Mouse (Mus musculus) liver, embryonic 16.5 days (tissue): Measurements from ENCODE around the gene Tgfbr3. TPM values are rescaled to one million over a fixed set of nuclear protein-coding genes. Genes with fewer than 3 reads are reported as not detected.
A peak's percentile ranks its signal among the peaks of the same experiment; 100 is the strongest.

ENCODE experiments used
- ATAC-seq: fragments of 200-750 bp; cut with Nextera tagmentation; 2 replicates; pipeline ENCODE4 v1.8.0; 2017; ENCODE audit warnings: low read depth, mild to moderate bottlenecking, moderate number of reproducible peaks, moderate library complexity
- H3K27ac ChIP-seq: fragments of 300-500 bp; sonication (generic); 2 replicates; pipeline ENCODE4 v1.5.1; 2014; ENCODE audit warnings: mild to moderate bottlenecking, low read length
- H3K27me3 ChIP-seq: fragments of 300-500 bp; sonication (generic); 2 replicates; pipeline ENCODE4 v1.6.1; 2014; ENCODE audit warnings: low read depth, low read length, mixed read lengths; ENCODE audit not compliant: control insufficient read depth, insufficient read depth
- H3K36me3 ChIP-seq: fragments of 300-500 bp; sonication (generic); 2 replicates; pipeline ENCODE4 v1.6.1; 2014; ENCODE audit warnings: mild to moderate bottlenecking; ENCODE audit not compliant: control insufficient read depth, insufficient read depth
- H3K4me1 ChIP-seq: fragments of 300-500 bp; sonication (generic); 2 replicates; pipeline ENCODE4 v1.6.1; 2014; ENCODE audit warnings: low read depth, low read length, mixed read lengths; ENCODE audit not compliant: control insufficient read depth
- H3K4me2 ChIP-seq: fragments of 300-500 bp; sonication (generic); 2 replicates; pipeline ENCODE4 v1.6.1; 2014; ENCODE audit warnings: low read depth, low read length, mixed read lengths
- H3K4me3 ChIP-seq: fragments of 300-500 bp; sonication (generic); 2 replicates; pipeline ENCODE4 v1.5.1; 2014; ENCODE audit warnings: low read depth, mild to moderate bottlenecking, low read length
- H3K9ac ChIP-seq: fragments of 300-500 bp; sonication (generic); 2 replicates; pipeline ENCODE4 v1.6.1; 2014; ENCODE audit warnings: low read depth, low read length
- H3K9me3 ChIP-seq: fragments of 300-500 bp; sonication (generic); replicated peaks from 2 replicates; pipeline ENCODE4 v1.6.1; 2016; ENCODE audit warnings: low read length; ENCODE audit not compliant: control insufficient read depth
- WGBS: fragments of 180-500 bp; shearing (Covaris S2); extraction: QIAGEN DNeasy Blood & Tissue Kit; methylation state at CpG from one replicate; pipeline ENCODE4 v1.1.7; 2014; ENCODE audit not compliant: insufficient replicate concordance; 5-methylcytosine and 5-hydroxymethylcytosine counted together
- polyA plus RNA-seq: library from polyadenylated mRNA; unstranded; fragments of >200 nt; fragmentation: Nextera tagmentation; extraction: Ambion mirVana; gene quantifications from 2 replicates; pipeline ENCODE4 v1.2.1, GENCODE M21; 2015

Tgfbr3 gene
- polyA plus RNA-seq, 1 experiment from 2014 or later, result 6.8 TPM

- 56% methylated on average over 9 of the region's 9 CpGs for WGBS
- Histone ChIP-seq H3K36me3 (no peaks in the 10 kb centered on the region), H3K9ac (no peak overlapping the region), H3K27me3 (no peaks in the 10 kb centered on the region), H3K4me1 (peaks cover 34% of the 10 kb centered on the region), H3K4me2 (no peak overlapping the region), H3K4me3 (no peak overlapping the region), H3K27ac (peak overlapping the region; percentile 41; the same call in 1 of the 2 replicates), H3K9me3 (no peaks in the 10 kb centered on the region)
- peak; percentile 26; the same call in 1 of the 2 replicates for ATAC-seq
These were observed 66.4 kb downstream of the Tgfbr3 start for GRCm38 (mm10) chr5:107223029-107223428.

- H3K9me3 ChIP-seq, result no peaks in the 10 kb centered on the region
- ATAC-seq, result no peak
- peaks cover 36% of the 10 kb centered on the region for H3K4me1 ChIP-seq
- no peaks in the 10 kb centered on the region for H3K27me3 ChIP-seq
- H3K27ac ChIP-seq, result 0 out of 2 replicates have a peak overlapping the region, but pooled peaks have one; percentile 41
- H3K9ac ChIP-seq, result no peak overlapping the region
- H3K36me3 ChIP-seq, result no peaks in the 10 kb centered on the region
- no peak overlapping the region for H3K4me3 ChIP-seq
- WGBS, result 79% methylated on average over 1 of the region's 1 CpGs
- H3K4me2 ChIP-seq, result no peak overlapping the region
These were observed 66.8 kb downstream of the Tgfbr3 start for GRCm38 (mm10) chr5:107222670-107223005.

DNA sequence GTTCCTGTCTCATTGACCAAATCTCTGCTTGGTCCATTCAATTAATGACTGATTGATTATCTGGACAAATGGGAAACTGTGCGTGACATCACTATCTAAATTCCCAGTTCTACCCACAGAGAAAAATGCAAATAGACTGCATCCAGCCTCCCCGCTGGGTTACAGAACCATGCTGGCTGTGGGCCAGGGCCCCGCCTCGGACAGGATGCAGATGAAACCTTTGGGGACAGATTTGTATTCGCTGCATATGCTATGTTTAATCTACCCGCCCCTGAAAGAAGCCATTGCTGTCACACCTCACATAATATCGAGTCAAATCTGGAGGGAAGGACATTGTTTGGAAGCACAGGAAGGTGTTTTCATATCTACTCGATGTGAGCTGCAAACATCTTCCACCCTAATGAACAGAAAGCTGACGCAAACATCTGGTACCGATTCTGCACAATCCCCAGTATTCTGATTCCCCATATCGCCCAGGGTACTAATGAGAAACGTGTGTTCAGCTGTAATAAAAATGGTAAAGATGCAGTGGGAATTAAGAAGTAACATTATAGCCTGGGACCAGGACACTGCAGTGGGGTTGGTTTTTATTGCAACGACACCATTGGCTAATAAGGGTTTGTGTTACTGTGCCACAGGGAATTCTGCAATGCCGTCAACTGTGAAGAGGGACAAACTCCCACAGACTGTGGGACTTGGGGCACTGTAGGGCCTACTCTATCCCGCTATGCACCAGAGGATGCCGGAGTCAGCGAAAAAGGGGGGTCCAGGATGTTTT, 67.3 kb downstream of the Tgfbr3 start:
- ATAC-seq, result no peak
- 71% methylated on average over 17 of the region's 17 CpGs for WGBS
- no peaks in the 10 kb centered on the region for H3K9me3 ChIP-seq
- no peaks in the 10 kb centered on the region for H3K27me3 ChIP-seq
- no peak overlapping the region for H3K27ac ChIP-seq
- no peak overlapping the region for H3K4me3 ChIP-seq
- H3K9ac ChIP-seq, result no peak overlapping the region
- no peak overlapping the region for H3K4me2 ChIP-seq
- peaks cover 36% of the 10 kb centered on the region for H3K4me1 ChIP-seq
- H3K36me3 ChIP-seq, result no peaks in the 10 kb centered on the region

DNA sequence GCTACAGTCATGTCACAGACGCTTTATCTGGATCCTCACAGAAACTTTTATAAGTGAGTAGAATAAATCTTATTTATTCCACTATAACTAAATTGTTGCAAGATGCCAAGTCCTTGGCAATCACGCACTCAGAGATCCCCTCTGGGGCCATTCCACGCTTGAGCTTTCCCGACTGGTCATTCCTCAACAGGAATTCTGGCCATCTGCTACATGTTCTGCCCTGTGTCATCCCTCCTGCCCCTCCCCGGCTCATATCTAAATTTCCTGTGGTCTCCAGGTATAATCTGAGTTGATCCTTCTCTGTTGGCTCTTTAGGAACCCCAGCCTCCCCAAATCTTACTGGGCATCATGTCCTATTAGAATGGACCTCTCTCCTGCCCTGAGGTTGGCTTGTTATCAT, 68.5 kb downstream of the Tgfbr3 start:
- Histone ChIP-seq H3K27me3 (no peaks in the 10 kb centered on the region), H3K4me2 (no peak overlapping the region), H3K27ac (no peak overlapping the region), H3K4me3 (no peak overlapping the region), H3K36me3 (no peaks in the 10 kb centered on the region), H3K4me1 (peaks cover 36% of the 10 kb centered on the region), H3K9ac (no peak overlapping the region), H3K9me3 (no peaks in the 10 kb centered on the region)
- ATAC-seq, result no peak
- 67% methylated on average over 5 of the region's 5 CpGs for WGBS

DNA sequence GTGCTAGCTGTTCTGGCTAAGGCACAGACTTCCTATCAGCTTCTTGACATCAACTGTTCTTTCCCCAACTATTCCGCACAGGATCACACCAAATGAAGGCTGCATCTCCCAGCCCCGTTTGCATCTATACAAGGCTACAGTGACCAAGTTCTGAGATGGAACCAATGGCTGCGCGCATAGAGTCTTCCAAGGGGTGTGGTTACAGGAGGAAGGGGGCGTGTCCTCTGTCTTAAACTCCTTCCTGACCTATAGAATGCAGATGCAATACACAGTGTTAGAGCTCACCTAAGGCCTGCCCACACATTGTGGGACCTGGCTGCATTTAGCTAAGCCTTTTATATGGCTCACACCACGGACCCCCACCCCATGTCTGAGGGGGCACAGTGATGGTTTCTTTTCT, 69.5 kb downstream of the Tgfbr3 start:
- Histone ChIP-seq H3K4me1 (peaks cover 31% of the 10 kb centered on the region), H3K27me3 (no peaks in the 10 kb centered on the region), H3K4me2 (no peak overlapping the region), H3K36me3 (no peaks in the 10 kb centered on the region), H3K27ac (no peak overlapping the region), H3K9me3 (no peaks in the 10 kb centered on the region), H3K4me3 (no peak overlapping the region), H3K9ac (no peak overlapping the region)
- ATAC-seq, result no peak
- WGBS, result 70% methylated on average over 6 of the region's 6 CpGs

DNA sequence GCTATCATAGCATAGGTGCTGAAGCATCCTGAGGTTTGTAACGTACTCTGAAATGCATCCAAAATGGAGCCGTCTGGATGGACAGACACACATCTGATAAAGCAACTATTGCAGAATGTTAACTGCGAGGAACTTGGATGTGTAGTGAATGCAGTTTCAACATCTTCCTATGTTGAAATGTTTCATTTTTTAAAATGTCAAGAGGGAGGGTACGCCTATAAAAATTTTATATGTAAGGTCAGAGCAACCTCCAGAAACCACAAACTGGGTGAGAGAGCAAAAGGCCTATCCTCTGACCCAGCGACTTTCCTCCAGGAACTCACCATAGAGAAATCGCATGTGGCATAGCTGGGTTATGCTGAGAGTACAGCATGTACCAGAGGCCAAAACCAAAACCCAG, 70.1 kb downstream of the Tgfbr3 start:
- no peak overlapping the region for H3K27ac ChIP-seq
- H3K36me3 ChIP-seq, result no peaks in the 10 kb centered on the region
- H3K4me3 ChIP-seq, result no peak overlapping the region
- no peak overlapping the region for H3K9ac ChIP-seq
- H3K9me3 ChIP-seq, result no peaks in the 10 kb centered on the region
- no peaks in the 10 kb centered on the region for H3K27me3 ChIP-seq
- no peak for ATAC-seq
- WGBS, result 77% methylated on average over 6 of the region's 6 CpGs
- no peak overlapping the region for H3K4me2 ChIP-seq
- peaks cover 26% of the 10 kb centered on the region for H3K4me1 ChIP-seq

DNA sequence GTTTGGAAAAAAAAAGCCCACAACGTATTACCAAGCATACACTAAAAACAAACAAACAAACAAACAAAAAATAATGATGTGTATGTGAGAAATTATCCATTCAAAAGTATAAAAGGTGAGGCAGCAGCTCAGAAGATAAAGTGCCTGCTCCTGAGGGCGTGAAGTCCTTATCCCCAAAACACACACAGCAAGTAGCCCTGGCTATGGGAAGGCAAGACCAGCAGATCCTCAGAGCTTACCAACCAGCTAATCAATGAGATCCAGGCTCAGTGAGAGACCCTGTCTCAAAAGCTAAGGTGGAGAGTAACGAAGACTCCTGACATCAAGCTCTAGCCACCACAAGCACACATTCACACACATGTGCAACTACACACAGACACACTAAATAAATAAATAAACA, 70.8 kb downstream of the Tgfbr3 start:
- no peak overlapping the region for H3K4me3 ChIP-seq
- 33% methylated on average over 3 of the region's 3 CpGs for WGBS
- no peaks in the 10 kb centered on the region for H3K27me3 ChIP-seq
- H3K9me3 ChIP-seq, result no peaks in the 10 kb centered on the region
- no peak overlapping the region for H3K27ac ChIP-seq
- H3K36me3 ChIP-seq, result no peaks in the 10 kb centered on the region
- no peak overlapping the region for H3K4me2 ChIP-seq
- no peak overlapping the region for H3K9ac ChIP-seq
- H3K4me1 ChIP-seq, result peaks cover 19% of the 10 kb centered on the region
- ATAC-seq, result peak; percentile 65

- Histone ChIP-seq H3K27me3 (no peaks in the 10 kb centered on the region), H3K27ac (no peak overlapping the region), H3K9ac (no peak overlapping the region), H3K9me3 (no peaks in the 10 kb centered on the region), H3K4me1 (peaks cover 8% of the 10 kb centered on the region), H3K36me3 (no peaks in the 10 kb centered on the region), H3K4me3 (no peak overlapping the region), H3K4me2 (no peak overlapping the region)
- WGBS, result 64% methylated on average over 2 of the region's 2 CpGs
- ATAC-seq, result no peak
These were observed 72.3 kb downstream of the Tgfbr3 start for GRCm38 (mm10) chr5:107217139-107217538.

DNA sequence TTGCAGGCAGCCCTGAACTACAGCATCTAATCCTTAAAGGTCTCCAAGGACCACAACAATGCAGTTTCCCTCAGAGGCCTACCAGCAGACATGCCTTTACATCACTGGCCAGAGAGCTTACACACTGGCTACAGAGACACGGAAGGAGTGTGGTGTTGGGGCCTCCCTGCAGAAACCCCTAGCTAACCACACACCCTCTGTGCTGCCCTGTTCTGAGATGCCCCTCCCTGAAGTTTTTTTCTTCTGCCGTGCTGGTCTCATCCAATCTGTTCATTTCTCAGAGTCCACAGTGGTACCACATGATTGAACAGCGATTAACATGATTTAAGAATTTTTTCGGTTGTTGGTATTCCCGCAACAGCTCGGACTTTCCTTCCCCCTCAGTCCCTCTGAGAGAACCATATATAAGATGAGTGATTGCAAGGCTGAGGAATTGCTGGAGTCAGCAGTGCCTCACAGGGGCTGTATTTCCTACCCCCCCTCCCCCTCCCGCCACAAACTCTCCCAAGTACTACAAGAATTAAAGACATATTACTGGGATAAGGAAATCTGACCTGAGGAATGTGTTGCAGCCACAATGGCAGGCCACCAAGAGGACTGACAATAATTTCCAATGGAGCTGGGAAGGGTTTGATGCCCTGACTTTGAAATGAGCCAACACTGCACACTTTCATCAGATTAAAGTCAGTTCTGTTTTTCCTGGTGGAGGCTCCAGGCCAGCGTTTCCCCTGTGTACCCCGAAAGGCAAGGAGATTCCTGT, 75.9 kb downstream of the Tgfbr3 start:
- peaks cover 6% of the 10 kb centered on the region; the same call in 1 of the 2 replicates for H3K4me1 ChIP-seq
- no peaks in the 10 kb centered on the region for H3K9me3 ChIP-seq
- no peak overlapping the region for H3K4me3 ChIP-seq
- ATAC-seq, result no peak
- H3K27ac ChIP-seq, result no peak overlapping the region
- WGBS, result 65% methylated on average over 9 of the region's 9 CpGs
- H3K36me3 ChIP-seq, result no peaks in the 10 kb centered on the region
- no peak overlapping the region for H3K9ac ChIP-seq
- H3K4me2 ChIP-seq, result no peak overlapping the region
- H3K27me3 ChIP-seq, result no peaks in the 10 kb centered on the region
